Mouse (Mus musculus) kidney, postnatal 14 days (tissue): ENCODE data around the gene Olfr730.

Experiments
- DNase-seq: peaks from one replicate; pipeline ENCODE4 v3.0.0; 2022; ENCODE audit warnings: mixed read lengths

Olfr730 gene

GRCm38 (mm10) chr14:50188098-50188497, at the start of gene Olfr730:
Gene Olfr730 (minus strand): TSS chr14:50188198.
- no peak for DNase-seq

- no peak for DNase-seq
Observed at GRCm38 (mm10) chr14:50152810-50153209, 35.2 kb downstream of the Olfr730 start, which contains the start of gene Olfr729. Gene Olfr729 (minus strand): TSS chr14:50152910.

GRCm38 (mm10) chr14:50142580-50142979, 45.4 kb downstream of the Olfr730 start, which contains the start of gene Olfr728:
Gene Olfr728 (minus strand): TSS chr14:50142680.
- DNase-seq = no peak
